Mouse (Mus musculus) heart, adult 8-10 months (tissue): ENCODE measurements around the gene Rbbp5. TPM values are rescaled to one million over a fixed set of nuclear protein-coding genes. Genes with fewer than 3 reads are reported as not detected.
A peak's percentile ranks its signal among the peaks of the same experiment; 100 is the strongest.
"Not testable (repeated sequence)": the region's sequence is repeated elsewhere in the genome, so short reads cannot be mapped to it uniquely, and the experiment has no call there.

Source experiments
- DNase-seq: peaks from one replicate; pipeline ENCODE4 v3.0.0; 2022; ENCODE audit warnings: low spot score
- total RNA-seq, 4 experiments: library from RNA; stranded (reverse); gene quantifications; 2 replicates each; pipeline ENCODE4 v1.2.4; 2022

The Rbbp5 gene
- total RNA-seq = 10 to 100 TPM; 15.8 to 29.0 (median 21.0) TPM

- peak; percentile 91 for DNase-seq
Measured at GRCm38 (mm10) chr1:132476928-132477691, at the start of gene Rbbp5. Rbbp5 (plus strand) TSS chr1:132477365.

- DNase-seq = no peak
Measured at GRCm38 (mm10) chr1:132430818-132431217, 46.3 kb upstream of the Rbbp5 start.

- DNase-seq = no peak
Measured at GRCm38 (mm10) chr1:132431716-132432115, 45.4 kb upstream of the Rbbp5 start.

GRCm38 (mm10) chr1:132433349-132433748 lies 43.8 kb upstream of the Rbbp5 start:
- no peak for DNase-seq

- DNase-seq = no peak
Measured at GRCm38 (mm10) chr1:132434032-132434431, 43.1 kb upstream of the Rbbp5 start.

- DNase-seq = peak; percentile 45
Measured at GRCm38 (mm10) chr1:132436320-132436958, 40.7 kb upstream of the Rbbp5 start.

GRCm38 (mm10) chr1:132436960-132437359 lies 40.2 kb upstream of the Rbbp5 start:
- no peak for DNase-seq

- DNase-seq = no peak
Measured at GRCm38 (mm10) chr1:132437389-132437788, 39.8 kb upstream of the Rbbp5 start.

- no peak for DNase-seq
Measured at GRCm38 (mm10) chr1:132440896-132441435, 36.2 kb upstream of the Rbbp5 start.

GRCm38 (mm10) chr1:132449742-132450141 lies 27.4 kb upstream of the Rbbp5 start:
- no peak for DNase-seq

- no peak for DNase-seq
Measured at GRCm38 (mm10) chr1:132464651-132465050, 12.5 kb upstream of the Rbbp5 start.

GRCm38 (mm10) chr1:132468926-132469325 lies 8.2 kb upstream of the Rbbp5 start:
- DNase-seq = no peak

- DNase-seq = no peak
Measured at GRCm38 (mm10) chr1:132469519-132469918, 7.6 kb upstream of the Rbbp5 start.

GRCm38 (mm10) chr1:132470031-132470430 lies 7.1 kb upstream of the Rbbp5 start:
- not testable (repeated sequence) for DNase-seq

- DNase-seq = no peak
Measured at GRCm38 (mm10) chr1:132471032-132471431, 6.1 kb upstream of the Rbbp5 start.

- no peak for DNase-seq
Measured at GRCm38 (mm10) chr1:132471499-132471898, 5.7 kb upstream of the Rbbp5 start.

- no peak for DNase-seq
Measured at GRCm38 (mm10) chr1:132472537-132472936, 4.6 kb upstream of the Rbbp5 start.

- no peak for DNase-seq
Measured at GRCm38 (mm10) chr1:132474496-132474895, 2.7 kb upstream of the Rbbp5 start.

GRCm38 (mm10) chr1:132476575-132476927 lies 614 bp upstream of the Rbbp5 start:
- no peak for DNase-seq

- DNase-seq = no peak
Measured at GRCm38 (mm10) chr1:132479438-132479837, 2.3 kb downstream of the Rbbp5 start.

- no peak for DNase-seq
Measured at GRCm38 (mm10) chr1:132481619-132482018, 4.5 kb downstream of the Rbbp5 start.

GRCm38 (mm10) chr1:132483234-132483633 lies 6.1 kb downstream of the Rbbp5 start:
- DNase-seq = no peak

GRCm38 (mm10) chr1:132483759-132484158 lies 6.6 kb downstream of the Rbbp5 start:
- DNase-seq = no peak
